Mouse (Mus musculus): ENCODE data around the gene Prnp.
A peak's percentile ranks its signal among the peaks of the same experiment; 100 is the strongest.

Gene Prnp

DNA sequence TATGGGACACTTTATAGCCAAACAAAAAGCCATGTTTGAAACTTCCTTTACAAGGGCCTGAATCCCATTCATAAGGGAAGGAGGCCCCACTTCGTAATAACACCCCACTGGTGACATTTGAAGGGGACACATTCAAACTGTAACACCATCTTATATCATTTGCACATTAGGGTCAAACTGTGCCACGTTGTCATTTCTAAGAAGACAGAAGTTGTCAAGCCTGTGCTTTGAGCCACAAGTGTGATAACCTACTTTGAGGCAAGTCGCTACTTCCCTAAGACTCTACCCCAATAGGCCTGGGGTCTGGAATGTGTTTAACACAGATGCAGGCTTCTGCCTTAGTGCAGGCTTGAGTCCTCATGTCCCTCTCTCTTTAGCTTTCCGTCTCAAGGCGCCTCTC lies 2.4 kb upstream of the Prnp start:
- DNase-seq: no peak

- DNase-seq: no peak
Observed at GRCm38 (mm10) chr2:131908351-131908861, 1.3 kb upstream of the Prnp start.

DNA sequence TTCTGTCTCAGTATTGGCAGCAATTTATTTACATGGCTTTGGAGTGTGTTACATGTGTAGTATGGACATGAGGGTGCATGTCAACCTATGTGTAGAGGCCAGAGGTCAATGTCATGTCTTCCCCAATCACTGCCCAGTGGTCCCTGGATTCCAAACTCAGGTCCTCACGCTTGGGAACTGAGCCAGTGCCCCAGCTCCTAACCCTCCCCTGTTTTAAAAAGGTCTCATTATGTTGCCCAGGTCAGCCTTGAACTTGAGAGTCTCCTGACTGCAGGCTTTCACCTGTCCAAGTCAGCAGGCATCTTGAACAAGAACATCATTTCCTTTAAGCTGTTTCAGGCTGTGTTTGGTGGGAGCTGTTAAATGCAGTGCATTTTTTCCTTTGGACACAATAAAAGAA lies 822 bp upstream of the Prnp start:
- no peak for DNase-seq

DNA sequence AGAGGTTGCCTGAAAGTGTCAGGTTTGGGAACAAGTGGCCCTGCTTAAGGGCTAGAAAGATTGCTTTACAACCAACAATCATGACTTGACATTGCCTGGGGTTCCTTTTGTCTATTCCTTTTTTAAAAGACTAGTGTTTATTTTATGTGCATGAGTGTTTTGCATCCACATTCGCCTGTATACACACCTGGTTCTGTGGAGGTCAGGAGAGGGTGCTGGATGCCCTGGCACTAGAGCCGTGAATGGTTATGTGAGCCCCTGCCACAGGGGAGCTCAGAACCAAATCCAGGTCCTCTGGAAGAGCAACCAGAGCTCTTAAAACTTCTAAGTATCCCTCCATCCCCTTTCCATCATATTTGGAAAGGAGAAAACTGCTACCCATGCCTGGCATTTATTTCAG lies 1.1 kb downstream of the Prnp start:
- no peak for DNase-seq

DNA sequence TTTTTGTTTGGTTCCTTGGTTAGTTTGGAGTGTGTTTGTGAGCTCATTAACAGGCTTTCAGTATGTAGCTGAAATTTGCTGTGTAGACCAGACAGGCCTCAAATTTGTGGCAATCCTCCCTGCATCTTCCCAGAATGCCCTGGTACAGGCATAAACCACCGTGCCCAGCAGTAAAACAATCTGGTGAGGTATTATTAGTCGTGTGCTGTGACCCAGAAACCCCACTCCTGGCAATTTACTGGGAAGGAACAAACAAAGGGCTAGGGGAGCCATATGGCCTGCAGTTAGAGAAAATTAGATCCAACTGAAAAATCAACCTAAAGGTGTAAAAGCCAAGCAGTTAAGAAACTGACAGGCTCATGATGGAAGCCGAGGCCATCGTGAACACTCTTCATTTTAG lies 1.6 kb downstream of the Prnp start:
- DNase-seq: no peak

DNA sequence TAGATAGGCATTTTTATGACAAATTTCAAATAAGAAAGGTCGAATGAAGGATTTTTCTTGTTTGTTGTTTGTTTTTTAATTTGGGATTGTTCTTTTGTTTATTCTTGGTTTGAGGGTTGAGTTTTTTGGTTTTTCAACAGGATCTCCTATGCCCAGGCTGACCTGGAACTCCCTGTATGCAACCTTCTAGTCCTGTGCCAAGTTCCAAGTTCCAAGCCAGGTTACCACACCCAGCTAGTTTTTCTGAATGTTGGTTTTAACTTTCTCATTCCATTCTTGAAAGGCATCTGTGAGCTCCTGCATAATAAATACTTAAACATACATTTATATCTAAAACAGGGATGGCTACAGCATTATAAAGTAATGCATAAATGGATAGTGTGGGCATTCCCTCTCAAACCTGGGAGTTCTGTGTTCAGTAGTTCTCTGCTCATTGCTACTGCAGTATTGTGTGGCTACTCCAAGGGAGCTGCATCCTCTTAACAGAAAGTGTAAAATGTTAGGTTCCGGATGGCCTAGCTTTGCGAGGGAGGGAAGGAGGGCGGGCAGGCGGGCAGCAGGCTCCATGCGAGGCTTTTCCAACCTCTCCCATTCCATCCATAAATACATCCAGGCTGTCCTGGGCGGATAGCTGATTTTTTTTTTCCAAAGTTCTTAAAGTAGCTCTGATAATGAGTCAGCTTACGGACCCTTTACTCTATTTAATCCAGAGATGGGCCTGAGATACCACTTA lies 3.0 kb downstream of the Prnp start:
- DNase-seq: no peak

DNA sequence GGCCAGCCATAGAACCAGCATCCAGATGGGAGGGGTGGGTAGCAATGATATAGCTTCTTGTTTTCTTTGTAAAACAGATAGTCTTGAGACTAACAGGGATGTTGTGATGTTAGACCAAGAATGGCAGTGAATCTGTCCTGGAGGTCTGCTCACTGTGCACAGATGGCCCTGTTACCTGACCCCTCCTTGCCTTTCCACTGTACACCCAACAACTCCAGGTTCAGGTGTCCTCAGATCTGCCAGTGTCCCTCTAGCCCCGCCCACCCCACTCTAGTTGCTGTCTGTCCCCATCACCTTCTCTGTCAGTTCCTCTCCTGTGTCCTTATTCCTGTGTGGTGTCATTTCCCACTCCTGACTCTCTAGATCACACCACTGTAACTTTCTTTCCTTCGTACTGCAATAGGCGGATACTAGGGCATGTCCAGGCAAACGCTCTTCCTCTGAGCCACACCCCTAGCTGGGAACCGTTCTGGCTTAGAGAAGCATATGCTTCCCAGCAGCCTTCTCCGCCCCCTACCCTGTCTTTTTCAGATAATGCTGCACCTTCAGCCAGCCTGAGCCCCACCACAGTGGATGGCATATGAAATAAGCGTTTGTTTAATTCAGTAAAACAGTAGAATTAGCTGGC lies 22.7 kb downstream of the Prnp start:
- no peak for DNase-seq

DNA sequence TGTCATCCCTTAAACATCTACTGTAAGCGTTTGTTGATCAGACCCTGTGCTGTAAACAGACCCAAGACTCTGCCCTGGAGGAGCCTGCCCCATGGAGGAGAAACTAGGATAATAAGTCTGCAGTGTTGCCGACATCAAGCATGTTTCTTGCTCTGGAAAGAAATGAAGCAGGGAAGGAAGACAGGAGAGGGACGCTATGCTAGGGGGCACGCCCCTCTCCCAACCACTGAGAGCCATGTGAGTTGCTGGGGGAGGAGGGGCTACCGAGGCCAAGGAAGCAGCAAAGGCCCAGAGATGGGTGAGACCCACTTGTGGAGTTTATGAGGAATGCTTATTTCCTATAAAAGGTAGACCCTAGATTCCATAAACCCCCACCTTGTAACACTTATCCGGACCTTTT lies 23.3 kb downstream of the Prnp start:
- no peak for DNase-seq

DNA sequence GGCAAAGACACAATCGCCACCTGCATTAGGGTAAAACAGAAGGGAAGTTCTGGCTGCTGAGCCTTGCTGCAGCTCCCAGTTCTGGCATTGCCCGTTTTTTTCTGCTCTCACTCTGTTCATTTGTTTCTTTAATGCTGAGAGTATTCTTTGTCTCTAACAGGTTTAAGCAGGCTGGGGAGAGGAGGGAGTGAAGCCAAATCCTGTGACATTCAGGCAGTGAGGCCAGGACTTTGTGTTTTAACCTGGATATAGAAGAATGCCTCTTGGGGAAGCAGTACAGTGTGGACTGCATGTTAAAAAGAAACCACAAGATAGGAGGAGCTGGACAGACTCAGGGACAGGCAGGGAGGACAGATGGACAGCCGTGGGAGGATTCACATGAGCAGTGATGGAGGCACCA lies 23.9 kb downstream of the Prnp start:
- no peak for DNase-seq

DNA sequence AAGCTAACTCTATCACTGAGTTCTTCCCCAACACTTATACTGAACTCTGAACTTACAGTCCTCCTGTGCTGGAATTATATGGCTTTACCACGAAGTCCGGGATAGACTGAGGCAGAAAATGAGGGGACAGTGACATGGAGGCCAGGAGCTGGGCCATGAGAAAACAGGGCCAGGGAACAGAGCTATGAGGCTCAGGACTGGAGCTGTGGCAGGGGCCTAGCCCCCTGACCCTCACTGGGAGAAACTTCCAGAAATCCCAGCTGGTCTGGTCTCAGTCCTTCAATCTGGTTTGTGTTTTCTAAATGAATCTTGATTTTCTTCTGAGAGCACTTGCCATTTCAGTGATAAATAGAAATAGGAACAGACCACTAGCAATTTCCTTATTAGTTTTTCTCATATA lies 24.5 kb downstream of the Prnp start:
- no peak for DNase-seq

DNA sequence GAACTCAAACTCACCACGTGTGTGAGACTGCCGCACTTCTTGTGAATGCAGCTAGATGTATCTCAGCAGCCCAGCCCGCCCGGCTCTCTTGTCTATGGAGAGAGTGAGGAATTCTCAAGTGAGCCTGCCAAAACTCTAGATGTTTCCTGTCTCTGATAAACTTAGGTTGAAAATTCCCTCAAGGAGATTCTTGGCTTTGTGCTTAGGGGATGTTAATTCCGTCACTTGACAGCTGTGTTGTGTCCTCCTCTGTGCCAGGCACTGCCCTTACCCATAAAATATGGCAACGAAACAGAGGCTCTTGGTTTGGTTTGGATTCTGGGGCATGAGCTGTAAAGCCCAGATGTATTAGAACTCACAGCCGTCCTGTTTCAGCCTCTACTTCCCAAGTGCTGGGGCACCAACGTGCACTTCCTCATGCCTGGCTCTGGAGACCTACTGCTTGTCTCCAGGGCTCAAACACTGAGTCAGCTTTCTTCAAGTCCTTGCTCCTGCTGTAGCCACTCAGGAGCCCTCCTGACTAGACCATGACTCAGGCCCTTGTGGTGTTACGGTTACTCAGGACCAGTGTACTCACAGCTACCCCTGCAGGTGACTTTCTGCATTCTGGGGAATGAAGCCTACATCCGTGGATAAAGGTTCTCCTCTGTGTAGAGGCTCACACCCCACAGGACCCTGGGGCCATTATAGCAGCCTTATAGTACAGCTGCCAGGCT lies 25.8 kb downstream of the Prnp start:
- peak; percentile 33 to 42 for DNase-seq

- peak in 1 of 2 experiments; percentile 7 for DNase-seq
Observed at GRCm38 (mm10) chr2:131936410-131936809, 26.7 kb downstream of the Prnp start.

DNA sequence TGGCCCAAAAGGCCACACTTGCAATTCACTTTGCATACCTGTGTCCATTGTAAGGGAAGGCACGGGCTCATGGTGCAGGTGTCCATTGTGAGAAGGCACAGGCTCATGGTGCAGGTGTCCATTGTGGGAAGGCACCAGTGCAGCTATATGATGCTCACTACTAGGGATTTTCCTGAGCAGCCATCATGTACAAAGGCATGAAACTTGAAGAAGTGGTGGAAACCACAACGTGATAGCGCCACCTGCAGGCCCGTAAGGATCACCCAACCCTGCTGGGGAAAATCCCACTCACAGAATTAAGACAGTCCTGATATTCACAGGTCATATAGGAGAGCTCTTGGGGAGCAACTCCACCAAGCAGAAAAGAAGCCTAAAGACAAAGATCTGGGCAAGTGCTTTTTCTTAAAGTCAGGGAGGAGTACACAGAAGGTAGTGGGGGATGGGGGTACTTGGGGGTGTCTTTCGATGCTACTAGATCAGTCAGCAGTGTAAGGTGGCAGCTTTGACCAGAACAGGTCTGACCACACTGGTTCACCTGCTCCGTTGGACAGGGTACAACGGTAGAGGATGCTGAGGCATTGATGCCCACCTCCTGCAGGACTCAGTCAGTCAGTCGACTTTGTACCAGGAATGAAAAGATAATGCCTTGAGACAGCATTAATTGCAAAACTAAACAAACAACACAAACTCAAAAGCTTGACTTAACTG lies 29.8 kb downstream of the Prnp start:
- DNase-seq: peak; percentile 29 to 31

GRCm38 (mm10) chr2:131940506-131940905 lies 30.8 kb downstream of the Prnp start:
- DNase-seq: no peak

DNA sequence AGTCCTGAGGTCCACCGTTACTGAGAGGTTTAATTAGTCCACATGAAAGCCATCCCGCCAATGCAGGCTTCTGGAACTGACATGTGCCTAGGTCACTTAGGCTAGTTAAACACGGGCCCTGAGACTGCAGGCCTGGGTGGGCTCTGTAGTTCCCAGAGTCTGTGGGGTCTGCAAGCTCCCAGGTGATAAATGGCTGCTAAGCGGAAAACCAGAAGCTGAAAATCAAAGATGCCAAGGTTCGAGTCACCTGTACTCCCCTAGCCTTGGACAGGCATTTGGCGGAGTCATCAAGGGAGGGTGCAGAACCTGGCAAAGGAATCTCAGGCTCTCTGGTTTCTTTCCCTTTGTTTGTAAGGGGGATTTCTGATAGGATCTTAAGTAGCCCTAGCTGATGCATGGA lies 31.8 kb downstream of the Prnp start:
- no peak for DNase-seq

GRCm38 (mm10) chr2:131944370-131944769 lies 34.6 kb downstream of the Prnp start:
- DNase-seq: no peak

- no peak for DNase-seq
Observed at GRCm38 (mm10) chr2:131945225-131945624, 35.5 kb downstream of the Prnp start.

GRCm38 (mm10) chr2:131945765-131946164 lies 36.0 kb downstream of the Prnp start:
- DNase-seq: no peak

GRCm38 (mm10) chr2:131946351-131946750 lies 36.6 kb downstream of the Prnp start:
- DNase-seq: no peak

DNA sequence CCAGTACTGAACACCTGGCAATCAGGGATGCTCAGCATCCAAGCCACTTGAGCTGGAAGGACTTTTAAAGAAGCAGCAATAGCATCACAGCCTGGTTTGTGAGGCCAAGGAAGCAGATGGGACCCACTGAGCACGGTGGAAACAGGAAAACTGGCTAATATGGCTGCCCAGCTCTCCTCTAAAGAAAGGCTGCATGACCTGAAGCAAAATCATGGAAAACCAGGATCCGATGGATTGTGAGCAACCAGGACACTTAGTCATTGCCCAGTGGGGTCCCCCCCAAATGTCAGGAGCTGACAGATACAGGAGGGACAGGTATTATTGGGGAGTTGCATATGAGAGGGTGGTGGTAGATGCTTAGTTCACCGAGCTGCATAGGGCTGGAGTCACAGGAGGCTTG lies 38.4 kb downstream of the Prnp start:
- no peak for DNase-seq

DNA sequence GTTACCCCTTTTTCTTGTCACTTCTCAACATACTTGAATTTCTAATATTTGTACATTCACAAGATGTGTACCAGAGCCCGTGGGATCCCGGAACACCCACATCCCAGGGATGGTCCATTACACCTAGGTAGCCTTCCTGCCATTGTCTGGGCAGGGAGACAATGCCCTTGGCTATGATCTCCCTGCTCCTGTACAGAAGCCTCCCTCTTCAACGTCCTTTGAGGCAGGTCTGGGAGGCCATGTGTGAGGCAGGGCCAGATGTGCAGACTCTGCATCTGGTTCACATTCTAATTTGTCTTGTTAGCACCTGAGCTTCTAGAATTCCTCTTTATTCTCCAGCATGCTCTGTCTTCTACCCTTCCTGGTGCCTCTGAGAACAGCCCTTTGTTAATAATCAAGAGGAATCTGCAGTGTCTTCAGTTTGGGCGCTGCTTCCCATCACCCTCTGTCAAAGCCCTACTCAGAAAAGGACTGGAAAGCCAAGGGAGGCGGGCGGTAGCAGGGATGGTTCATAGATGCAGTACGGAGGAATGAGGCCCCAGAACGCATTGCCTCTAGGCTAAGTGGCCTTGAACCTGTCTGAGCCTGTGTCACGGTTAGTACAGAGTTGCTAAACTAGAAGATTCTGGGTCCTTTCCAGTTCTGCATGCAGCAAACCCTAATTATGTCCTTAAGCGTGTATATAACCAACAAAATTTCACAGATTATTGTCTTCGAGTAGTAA lies 39.4 kb downstream of the Prnp start:
- DNase-seq: no peak

DNA sequence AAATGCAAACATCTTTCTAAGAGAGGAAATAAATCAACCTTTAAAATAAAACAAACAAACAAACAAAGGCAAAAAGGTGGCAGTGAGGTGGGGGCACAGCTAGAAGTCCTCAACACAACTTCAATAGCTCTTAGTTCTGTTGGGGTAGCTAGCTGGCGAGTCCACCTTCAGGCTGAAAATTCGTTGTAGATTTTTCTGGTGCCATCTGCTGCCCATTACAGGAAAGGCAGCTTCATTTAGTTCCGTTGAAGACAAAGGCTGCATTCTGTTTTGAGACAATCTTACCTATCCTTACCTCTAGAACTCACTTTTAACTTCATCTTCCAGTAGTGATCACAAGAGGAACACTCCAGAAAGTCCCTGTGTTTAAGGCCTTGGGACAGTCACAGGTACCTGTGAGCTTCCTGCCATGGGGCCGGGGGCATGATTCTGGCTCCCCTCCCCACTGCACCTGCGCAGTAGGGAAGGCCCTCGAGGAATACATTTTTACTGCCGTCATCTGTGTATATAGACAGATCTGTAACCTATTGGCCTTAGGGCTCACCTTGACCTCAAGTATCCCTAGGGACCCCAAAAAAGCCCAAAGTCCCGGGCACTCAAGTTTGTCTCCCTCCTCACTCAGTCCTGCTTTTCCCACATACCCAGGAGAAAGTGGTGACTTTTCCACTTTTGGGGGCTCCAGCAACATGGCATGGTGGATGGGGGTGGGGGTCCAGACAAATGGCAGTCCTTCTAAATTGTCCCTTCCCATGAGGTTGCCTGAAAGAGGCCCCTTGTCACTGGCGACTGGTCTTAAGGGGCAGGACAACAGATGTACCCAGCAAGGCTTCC lies 40.3 kb downstream of the Prnp start:
- peak; percentile 27 to 44 for DNase-seq
